Mouse (Mus musculus) liver, embryonic 14.5 days (tissue): ENCODE results near the gene Krtap2-4.

Experiments
- CTCF ChIP-seq: IDR thresholded peaks from 2 replicates; pipeline ENCODE4 v1.5.1; 2016; ENCODE audit warnings: antibody characterized with exemption, low read depth, control low read depth
- EP300 ChIP-seq: IDR thresholded peaks from 2 replicates; pipeline ENCODE4 v1.6.1; 2016; ENCODE audit warnings: antibody characterized with exemption, low read depth

DNA sequence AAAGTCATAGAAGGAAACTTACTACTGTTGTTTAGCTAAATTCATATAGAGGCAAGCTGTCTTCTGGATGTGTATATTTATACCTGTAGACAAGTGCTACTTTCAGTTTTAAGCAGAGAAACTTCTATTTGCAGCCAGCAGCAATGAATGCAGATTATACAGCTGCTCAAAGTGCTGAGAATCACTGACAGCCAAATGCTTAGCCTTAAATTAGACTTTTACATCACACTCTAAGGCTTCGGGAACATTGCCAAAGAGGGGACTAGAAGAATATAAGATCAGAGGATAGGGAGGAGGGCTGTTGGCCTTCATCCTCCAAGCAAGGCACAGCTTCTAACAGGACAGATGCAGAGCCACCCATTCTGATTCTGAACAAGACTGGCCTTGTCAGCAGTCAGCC lies 22.4 kb upstream of the Krtap2-4 start:
- TF ChIP-seq CTCF (no peak), EP300 (no peak)
